Mouse (Mus musculus) intestine, embryonic 14.5 days (tissue): Measurements from ENCODE around the gene Tead1. TPM values are rescaled to one million over a fixed set of nuclear protein-coding genes. Genes with fewer than 3 reads are reported as not detected.

ENCODE experiments used
- microRNA-seq: library from miRNA; unstranded; fragments of <30 nt; microRNA quantifications from one replicate; pipeline ENCODE4, GENCODE M21; 2016
- polyA plus RNA-seq: library from polyadenylated mRNA; unstranded; fragments of >200 nt; fragmentation: Nextera tagmentation; extraction: Ambion mirVana; gene quantifications from 2 replicates; pipeline ENCODE4 v1.2.1, GENCODE M21; 2014

The Tead1 gene
- polyA plus RNA-seq, 1 experiment from 2014 or later = 20.2 TPM

Small RNAs within 50 kb of the gene (microRNA-seq; reads per million reads assigned to microRNA genes)
- gene Gm44462 = not detected
